Mouse (Mus musculus): Measurements from ENCODE around the gene Nol4l. TPM values are rescaled to one million over a fixed set of nuclear protein-coding genes. Genes with fewer than 3 reads are reported as not detected.

Nol4l gene
- total and polyA plus RNA-seq, 3 experiments, result 13.9 to 39.2 (median 23.4) TPM

DNA sequence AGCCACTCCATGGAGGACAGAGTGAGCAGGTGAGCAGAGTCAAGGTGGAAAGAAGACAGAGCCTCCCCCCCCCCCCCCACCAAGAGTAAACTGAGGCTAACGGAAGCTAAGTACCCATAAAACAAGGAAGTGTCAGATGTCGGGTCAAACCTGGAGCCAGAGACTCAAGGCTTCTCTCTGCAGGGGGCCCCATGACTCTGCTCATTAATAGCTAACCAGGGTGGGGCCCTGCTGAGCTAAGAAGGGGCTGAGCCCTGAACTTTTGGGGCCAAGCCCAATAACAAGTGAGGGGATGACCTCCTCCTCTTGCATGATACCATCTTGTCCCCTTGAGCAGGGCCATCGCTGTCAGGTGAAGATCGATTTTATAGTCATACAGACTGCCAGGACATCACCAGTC, 17.2 kb upstream of the Nol4l start:
- TF ChIP-seq POLR2AphosphoS5 (IDR thresholded peaks at IDR 0.05; ENCODE audit: insufficient replicate concordance, low read depth, low read length), result no peak
- TF ChIP-seq TAL1 (conservative IDR thresholded peaks at IDR 0.05; ENCODE audit: low read depth, low read length), result no peak
- no peak for TF ChIP-seq CTCF (IDR thresholded peaks at IDR 0.05; ENCODE audit: low read depth, low read length)
- TF ChIP-seq GATA2 (IDR thresholded peaks at IDR 0.05; ENCODE audit: borderline replicate concordance, low read depth, low read length), result no peak
- no peak for TF ChIP-seq GATA1 (IDR thresholded peaks at IDR 0.05; ENCODE audit: borderline replicate concordance, low read length)
- Histone ChIP-seq H3K27me3 (ENCODE audit: insufficient read depth, low read length) (peaks cover 93% of the 10 kb centered on the region), H3K9me3 (replicated peaks) (no peaks in the 10 kb centered on the region), H3K4me1 (ENCODE audit: insufficient read depth, low read depth, low read length) (peaks cover 56% of the 10 kb centered on the region), H3K4me3 (ENCODE audit: low read depth, low read length) (no peak overlapping the region), H3K36me3 (replicated peaks) (no peaks in the 10 kb centered on the region)
- ATAC-seq (ENCODE audit: extremely low read depth, insufficient number of reproducible peaks, low FRiP score, poor library complexity, severe bottlenecking) (no peak), DNase-seq (ENCODE audit: low spot score) (no peak)

DNA sequence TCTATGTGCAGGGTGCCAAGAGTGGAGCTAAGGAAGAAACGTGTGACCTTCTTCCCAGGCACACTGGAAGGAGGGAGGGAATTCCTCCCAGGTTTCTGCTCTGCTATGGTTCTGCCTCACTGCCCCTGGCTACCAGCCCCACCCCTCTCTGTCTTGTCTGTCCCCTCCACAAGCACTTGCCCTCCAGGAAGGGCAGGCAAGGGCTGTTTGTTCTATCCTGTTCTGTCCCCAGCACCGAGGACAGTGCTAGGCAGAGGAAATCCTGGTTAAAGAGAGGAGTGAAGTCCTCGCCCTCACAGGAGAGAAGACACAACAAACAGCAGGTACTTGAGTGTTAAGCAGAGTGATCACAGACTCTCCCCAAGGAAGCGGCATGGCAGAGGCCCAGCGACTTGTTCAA, 16.7 kb upstream of the Nol4l start:
- no peak for TF ChIP-seq POLR2AphosphoS5 (IDR thresholded peaks at IDR 0.05; ENCODE audit: insufficient replicate concordance, low read depth, low read length)
- no peak for TF ChIP-seq GATA1 (IDR thresholded peaks at IDR 0.05; ENCODE audit: borderline replicate concordance, low read length)
- Histone ChIP-seq H3K36me3 (replicated peaks) (no peaks in the 10 kb centered on the region), H3K4me3 (ENCODE audit: low read depth, low read length) (no peak overlapping the region), H3K4me1 (ENCODE audit: insufficient read depth, low read depth, low read length) (peaks cover 56% of the 10 kb centered on the region), H3K9me3 (replicated peaks) (no peaks in the 10 kb centered on the region), H3K27me3 (ENCODE audit: insufficient read depth, low read length) (peaks cover 93% of the 10 kb centered on the region)
- DNase-seq (ENCODE audit: low spot score) (no peak), ATAC-seq (ENCODE audit: extremely low read depth, insufficient number of reproducible peaks, low FRiP score, poor library complexity, severe bottlenecking) (no peak)

DNA sequence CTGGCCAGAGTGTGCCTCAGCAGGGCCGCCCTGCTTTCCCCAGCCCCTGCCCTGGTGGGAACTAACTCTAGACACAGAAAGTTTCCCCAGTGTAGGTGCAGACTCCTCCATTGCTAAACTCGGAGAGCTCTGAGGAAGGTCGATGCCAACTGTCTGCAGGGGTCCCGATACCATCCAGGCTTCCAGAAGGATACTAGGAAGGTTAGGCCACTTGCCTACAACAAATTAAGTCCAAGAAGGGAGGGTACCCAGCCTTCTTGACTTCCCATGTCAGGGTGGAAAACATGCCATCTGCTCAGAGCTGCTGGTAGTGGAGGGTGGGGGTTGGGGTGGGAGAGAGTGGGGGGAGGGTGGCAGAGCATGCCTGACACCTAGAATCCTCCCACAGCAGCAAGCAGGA, 15.0 kb upstream of the Nol4l start:
- no peak overlapping the region for H3K4me3 ChIP-seq (ENCODE audit: low read depth, low read length)

DNA sequence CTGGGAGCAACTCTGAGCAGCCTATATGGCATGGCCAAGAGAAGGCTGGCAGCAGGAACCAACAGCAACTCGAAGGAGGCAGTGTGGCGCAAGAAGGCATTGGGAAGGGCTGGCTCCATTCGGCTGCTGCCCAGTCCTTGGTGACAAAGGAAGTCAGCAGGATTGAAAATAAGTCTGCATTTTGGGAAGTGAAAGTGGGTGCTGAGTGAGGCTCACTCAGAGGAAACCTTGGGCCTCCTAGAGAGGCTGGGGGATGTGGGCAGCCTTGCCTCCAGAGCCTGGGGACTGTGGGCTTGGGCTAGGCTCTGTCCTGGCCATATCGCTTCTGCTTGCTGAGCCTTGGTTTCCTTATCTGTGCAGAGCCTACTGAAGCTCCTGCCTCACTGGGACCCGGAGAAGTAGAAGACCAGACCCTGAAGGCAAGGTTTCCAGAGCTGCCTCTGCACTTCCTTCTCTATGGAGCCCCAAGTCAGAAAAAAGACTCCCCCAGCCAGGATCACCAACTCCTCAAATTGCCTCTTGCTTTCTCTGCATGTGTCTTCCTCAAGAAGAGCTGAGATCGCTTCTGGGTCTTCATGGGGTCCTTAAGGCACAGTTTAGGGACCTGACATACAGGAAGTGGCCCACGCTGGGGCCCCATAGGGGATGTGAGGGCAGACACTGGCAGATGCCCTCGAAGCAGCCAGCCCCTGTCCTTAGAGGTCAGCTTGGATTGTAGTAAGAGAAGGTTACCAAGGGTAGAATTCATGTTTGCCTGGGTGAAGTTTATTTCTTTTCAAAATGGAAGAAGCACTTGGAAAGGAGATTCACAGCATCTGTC, 14.3 kb upstream of the Nol4l start:
- ATAC-seq (ENCODE audit: extremely low read depth, insufficient number of reproducible peaks, low FRiP score, poor library complexity, severe bottlenecking), result no peak
- peaks cover 48% of the 10 kb centered on the region for H3K4me1 ChIP-seq (ENCODE audit: insufficient read depth, low read depth, low read length)

More for the DNA sequence above, 15.0 kb upstream of the Nol4l start:
- no peaks in the 10 kb centered on the region for H3K36me3 ChIP-seq (replicated peaks)
- peaks cover 97% of the 10 kb centered on the region for H3K27me3 ChIP-seq (ENCODE audit: insufficient read depth, low read length)
- TF ChIP-seq GATA1 (IDR thresholded peaks at IDR 0.05; ENCODE audit: borderline replicate concordance, low read length) (no peak), TAL1 (conservative IDR thresholded peaks at IDR 0.05; ENCODE audit: low read depth, low read length) (no peak), CTCF (IDR thresholded peaks at IDR 0.05; ENCODE audit: low read depth, low read length) (no peak), POLR2AphosphoS5 (IDR thresholded peaks at IDR 0.05; ENCODE audit: insufficient replicate concordance, low read depth, low read length) (no peak), GATA2 (IDR thresholded peaks at IDR 0.05; ENCODE audit: borderline replicate concordance, low read depth, low read length) (no peak)
- peaks cover 54% of the 10 kb centered on the region for H3K4me1 ChIP-seq (ENCODE audit: insufficient read depth, low read depth, low read length)
- ATAC-seq (ENCODE audit: extremely low read depth, insufficient number of reproducible peaks, low FRiP score, poor library complexity, severe bottlenecking) (no peak), DNase-seq (ENCODE audit: low spot score) (no peak)
- no peaks in the 10 kb centered on the region for H3K9me3 ChIP-seq (replicated peaks)

DNA sequence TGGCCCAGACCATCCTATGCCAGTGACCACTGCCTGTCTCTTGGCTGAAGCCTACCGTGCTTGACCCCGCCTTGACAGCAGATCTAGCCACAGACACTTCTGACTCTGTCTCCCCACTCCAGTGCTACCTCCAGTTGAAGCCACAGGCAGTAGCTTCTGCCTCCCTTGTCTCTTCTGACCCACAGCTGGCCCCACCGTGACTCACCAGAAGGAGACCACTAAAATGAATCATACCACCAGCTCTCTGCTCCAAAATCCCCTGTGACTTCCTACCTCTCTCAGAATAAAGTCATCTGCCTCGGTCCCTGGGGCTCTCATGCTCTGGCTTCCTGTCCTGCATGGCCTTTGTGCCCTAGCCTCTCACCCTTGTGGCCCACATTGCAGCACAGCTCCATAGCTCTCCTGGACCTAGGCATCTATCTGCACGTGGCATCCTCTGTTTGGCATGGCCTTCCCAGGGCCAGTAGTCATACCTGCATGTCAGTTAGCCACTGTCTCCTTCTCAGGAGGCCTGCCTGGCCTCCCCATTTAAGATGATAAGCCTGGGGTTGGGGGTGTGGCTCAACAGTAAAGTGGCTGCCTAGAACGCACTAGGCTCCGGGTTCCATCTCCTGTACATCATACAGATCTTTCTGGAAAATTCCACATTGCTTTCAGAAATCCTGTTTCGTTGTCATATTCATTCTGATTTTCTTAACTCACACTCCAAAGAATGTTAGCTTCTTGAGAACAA, 13.3 kb upstream of the Nol4l start:
- ATAC-seq (ENCODE audit: extremely low read depth, insufficient number of reproducible peaks, low FRiP score, poor library complexity, severe bottlenecking) (no peak), DNase-seq (ENCODE audit: low spot score) (no peak)
- no peak overlapping the region for H3K4me3 ChIP-seq (ENCODE audit: low read depth, low read length)
- TF ChIP-seq GATA1 (IDR thresholded peaks at IDR 0.05; ENCODE audit: borderline replicate concordance, low read length) (no peak), TAL1 (conservative IDR thresholded peaks at IDR 0.05; ENCODE audit: low read depth, low read length) (no peak), CTCF (IDR thresholded peaks at IDR 0.05; ENCODE audit: low read depth, low read length) (no peak), GATA2 (IDR thresholded peaks at IDR 0.05; ENCODE audit: borderline replicate concordance, low read depth, low read length) (no peak), POLR2AphosphoS5 (IDR thresholded peaks at IDR 0.05; ENCODE audit: insufficient replicate concordance, low read depth, low read length) (no peak)
- peaks cover 42% of the 10 kb centered on the region for H3K4me1 ChIP-seq (ENCODE audit: insufficient read depth, low read depth, low read length)
- no peaks in the 10 kb centered on the region for H3K9me3 ChIP-seq (replicated peaks)
- H3K36me3 ChIP-seq (replicated peaks), result no peaks in the 10 kb centered on the region
- peaks cover 89% of the 10 kb centered on the region for H3K27me3 ChIP-seq (ENCODE audit: insufficient read depth, low read length)

More for the DNA sequence above, 14.3 kb upstream of the Nol4l start:
- H3K27me3 ChIP-seq (ENCODE audit: insufficient read depth, low read length), result peaks cover 96% of the 10 kb centered on the region
- no peaks in the 10 kb centered on the region for H3K9me3 ChIP-seq (replicated peaks)
- H3K36me3 ChIP-seq (replicated peaks), result no peaks in the 10 kb centered on the region
- DNase-seq (ENCODE audit: low spot score), result no peak
- H3K4me3 ChIP-seq (ENCODE audit: low read depth, low read length), result no peak overlapping the region
- TF ChIP-seq GATA1 (IDR thresholded peaks at IDR 0.05; ENCODE audit: borderline replicate concordance, low read length), result no peak
- TF ChIP-seq TAL1 (conservative IDR thresholded peaks at IDR 0.05; ENCODE audit: low read depth, low read length), result no peak
- TF ChIP-seq POLR2AphosphoS5 (IDR thresholded peaks at IDR 0.05; ENCODE audit: insufficient replicate concordance, low read depth, low read length), result no peak
- no peak for TF ChIP-seq GATA2 (IDR thresholded peaks at IDR 0.05; ENCODE audit: borderline replicate concordance, low read depth, low read length)
- TF ChIP-seq CTCF (IDR thresholded peaks at IDR 0.05; ENCODE audit: low read depth, low read length), result no peak

DNA sequence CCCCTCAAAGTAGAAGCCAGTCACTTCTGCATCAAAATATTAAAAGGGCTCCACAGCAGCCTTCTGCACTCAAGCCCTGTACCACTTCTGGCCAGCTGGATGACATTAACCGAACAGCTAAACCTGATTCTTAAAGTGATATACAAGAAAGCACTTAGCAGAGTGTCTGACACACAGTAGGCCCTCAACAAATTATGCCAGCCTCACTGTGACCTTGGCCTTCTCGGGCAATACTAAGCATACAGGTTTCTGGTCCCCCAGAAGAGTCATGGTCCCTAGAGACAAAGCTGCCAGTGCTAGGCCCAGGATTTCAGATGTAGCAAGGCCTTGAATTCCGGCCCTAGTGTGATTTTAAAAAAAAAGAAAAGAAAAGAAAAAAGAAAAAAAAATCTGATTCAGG, 9.1 kb upstream of the Nol4l start:
- Histone ChIP-seq H3K4me3 (ENCODE audit: low read depth, low read length) (no peak overlapping the region), H3K4me1 (ENCODE audit: insufficient read depth, low read depth, low read length) (peaks cover 7% of the 10 kb centered on the region; the same call in 1 of the 2 replicates)
- ATAC-seq (ENCODE audit: extremely low read depth, insufficient number of reproducible peaks, low FRiP score, poor library complexity, severe bottlenecking), result no peak

More for the DNA sequence above, 9.1 kb upstream of the Nol4l start:
- H3K27me3 ChIP-seq (ENCODE audit: insufficient read depth, low read length), result peaks cover 84% of the 10 kb centered on the region
- H3K9me3 ChIP-seq (replicated peaks), result peaks cover 2% of the 10 kb centered on the region; the same call in 1 of the 2 replicates
- H3K36me3 ChIP-seq (replicated peaks), result no peaks in the 10 kb centered on the region
- TF ChIP-seq TAL1 (conservative IDR thresholded peaks at IDR 0.05; ENCODE audit: low read depth, low read length), result no peak
- TF ChIP-seq CTCF (IDR thresholded peaks at IDR 0.05; ENCODE audit: low read depth, low read length), result no peak
- TF ChIP-seq POLR2AphosphoS5 (IDR thresholded peaks at IDR 0.05; ENCODE audit: insufficient replicate concordance, low read depth, low read length), result no peak
- no peak for TF ChIP-seq GATA1 (IDR thresholded peaks at IDR 0.05; ENCODE audit: borderline replicate concordance, low read length)
- TF ChIP-seq GATA2 (IDR thresholded peaks at IDR 0.05; ENCODE audit: borderline replicate concordance, low read depth, low read length), result no peak
- DNase-seq (ENCODE audit: low spot score), result no peak

All from G1E (cell line).